Mouse (Mus musculus) lung, postnatal 0 days (tissue): ENCODE data around the gene Pgc.

Experiments used
- CTCF ChIP-seq: IDR thresholded peaks from 2 replicates; pipeline ENCODE4 v1.5.1; 2016; ENCODE audit warnings: antibody characterized with exemption, mild to moderate bottlenecking
- EP300 ChIP-seq: IDR thresholded peaks from 2 replicates; pipeline ENCODE4 v1.6.1; 2016; ENCODE audit warnings: antibody characterized with exemption, mild to moderate bottlenecking, control low read depth

- TF ChIP-seq EP300 (no peak), CTCF (no peak)
Measured at GRCm38 (mm10) chr17:47726566-47726965, at the start of gene Pgc.
